Mouse (Mus musculus): Measurements from ENCODE around the gene Scrg1. TPM values are rescaled to one million over a fixed set of nuclear protein-coding genes. Genes with fewer than 3 reads are reported as not detected.
"Not testable (repeated sequence)": the region's sequence is repeated elsewhere in the genome, so short reads cannot be mapped to it uniquely, and the experiment has no call there.

Scrg1 gene
- polyA plus RNA-seq, 1 experiment from 2014 or later = 8.4 TPM

GRCm38 (mm10) chr8:57429888-57430274 is 25.8 kb upstream of the Scrg1 start:
- not testable (repeated sequence) for H3K4me2 ChIP-seq (replicated peaks); ATAC-seq (ENCODE audit: insufficient number of reproducible peaks, low FRiP score, low TSS enrichment, low read depth)
- 69% methylated on average over 5 of the region's 5 CpGs for WGBS

GRCm38 (mm10) chr8:57430901-57431300 is 24.8 kb upstream of the Scrg1 start:
- H3K36me3 ChIP-seq = no peaks in the 10 kb centered on the region
- WGBS = 79% methylated on average over 11 of the region's 11 CpGs
- peaks cover 17% of the 10 kb centered on the region for H3K27me3 ChIP-seq

More at GRCm38 (mm10) chr8:57429888-57430274, 25.8 kb upstream of the Scrg1 start:
- H3K4me1 ChIP-seq; H3K9me3 ChIP-seq (replicated peaks); H3K9ac ChIP-seq; H3K27ac ChIP-seq (replicated peaks); H3K36me3 ChIP-seq; H3K4me3 ChIP-seq (replicated peaks): not testable (repeated sequence)
- peaks cover 17% of the 10 kb centered on the region for H3K27me3 ChIP-seq

GRCm38 (mm10) chr8:57432802-57433201 is 22.9 kb upstream of the Scrg1 start:
- Histone ChIP-seq H3K27me3 (peaks cover 11% of the 10 kb centered on the region), H3K4me2 (replicated peaks) (no peak overlapping the region), H3K36me3 (no peaks in the 10 kb centered on the region), H3K9ac (no peak overlapping the region), H3K9me3 (replicated peaks) (no peaks in the 10 kb centered on the region), H3K27ac (replicated peaks) (no peak overlapping the region), H3K4me3 (replicated peaks) (no peak overlapping the region), H3K4me1 (peaks cover 14% of the 10 kb centered on the region)
- no peak for ATAC-seq (ENCODE audit: insufficient number of reproducible peaks, low FRiP score, low TSS enrichment, low read depth)
- WGBS = 78% methylated on average over 5 of the region's 5 CpGs

More at GRCm38 (mm10) chr8:57430901-57431300, 24.8 kb upstream of the Scrg1 start:
- Histone ChIP-seq H3K4me3 (replicated peaks) (no peak overlapping the region), H3K4me2 (replicated peaks) (no peak overlapping the region), H3K27ac (replicated peaks) (no peak overlapping the region), H3K9ac (no peak overlapping the region), H3K9me3 (replicated peaks) (no peaks in the 10 kb centered on the region), H3K4me1 (peaks cover 5% of the 10 kb centered on the region)
- ATAC-seq (ENCODE audit: insufficient number of reproducible peaks, low FRiP score, low TSS enrichment, low read depth) = no peak

GRCm38 (mm10) chr8:57435768-57436436 is 19.8 kb upstream of the Scrg1 start:
- Histone ChIP-seq H3K36me3 (no peaks in the 10 kb centered on the region), H3K9me3 (replicated peaks) (no peaks in the 10 kb centered on the region), H3K4me2 (replicated peaks) (peak overlapping the region; percentile 33), H3K27ac (replicated peaks) (peak overlapping the region; percentile 48; the same call in 1 of the 2 replicates), H3K4me3 (replicated peaks) (peak overlapping the region; percentile 6; the same call in 1 of the 2 replicates), H3K9ac (no peak overlapping the region), H3K4me1 (peaks cover 14% of the 10 kb centered on the region), H3K27me3 (no peaks in the 10 kb centered on the region)
- ATAC-seq (ENCODE audit: insufficient number of reproducible peaks, low FRiP score, low TSS enrichment, low read depth) = peak; percentile 47; the same call in 1 of the 2 replicates
- 27% methylated on average over 18 of the region's 18 CpGs for whole genome bisulfite sequencing

GRCm38 (mm10) chr8:57436437-57436796 is 19.3 kb upstream of the Scrg1 start:
- no peaks in the 10 kb centered on the region for H3K36me3 ChIP-seq
- no peak for ATAC-seq (ENCODE audit: insufficient number of reproducible peaks, low FRiP score, low TSS enrichment, low read depth)
- H3K27me3 ChIP-seq = no peaks in the 10 kb centered on the region
- no peaks in the 10 kb centered on the region for H3K9me3 ChIP-seq (replicated peaks)
- H3K4me1 ChIP-seq = peaks cover 14% of the 10 kb centered on the region
- 47% methylated on average over 9 of the region's 9 CpGs for WGBS
- no peak overlapping the region for H3K27ac ChIP-seq (replicated peaks)
- H3K9ac ChIP-seq = no peak overlapping the region
- no peak overlapping the region for H3K4me3 ChIP-seq (replicated peaks)
- H3K4me2 ChIP-seq (replicated peaks) = peak overlapping the region; percentile 33

GRCm38 (mm10) chr8:57441131-57441530 is 14.6 kb upstream of the Scrg1 start:
- no peak overlapping the region for H3K9ac ChIP-seq
- H3K27ac ChIP-seq (replicated peaks) = no peak overlapping the region
- no peak overlapping the region for H3K4me3 ChIP-seq (replicated peaks)
- no peaks in the 10 kb centered on the region for H3K9me3 ChIP-seq (replicated peaks)
- WGBS = 56% methylated on average over 4 of the region's 4 CpGs
- H3K4me1 ChIP-seq = peaks cover 6% of the 10 kb centered on the region
- no peaks in the 10 kb centered on the region for H3K27me3 ChIP-seq
- no peaks in the 10 kb centered on the region for H3K36me3 ChIP-seq
- H3K4me2 ChIP-seq (replicated peaks) = no peak overlapping the region
- no peak for ATAC-seq (ENCODE audit: insufficient number of reproducible peaks, low FRiP score, low TSS enrichment, low read depth)

- WGBS = 80% methylated on average over 5 of the region's 5 CpGs
- H3K27ac ChIP-seq (replicated peaks) = no peak overlapping the region
- H3K9ac ChIP-seq = no peak overlapping the region
- H3K4me3 ChIP-seq (replicated peaks) = no peak overlapping the region
- H3K4me2 ChIP-seq (replicated peaks) = no peak overlapping the region
- H3K27me3 ChIP-seq = no peaks in the 10 kb centered on the region
- ATAC-seq (ENCODE audit: insufficient number of reproducible peaks, low FRiP score, low TSS enrichment, low read depth) = no peak
- 0 out of 2 replicates have a peak, but pooled peaks cover 3% of the 10 kb centered on the region for H3K4me1 ChIP-seq
- H3K36me3 ChIP-seq = no peaks in the 10 kb centered on the region
- no peaks in the 10 kb centered on the region for H3K9me3 ChIP-seq (replicated peaks)
These were observed 14.2 kb upstream of the Scrg1 start for GRCm38 (mm10) chr8:57441556-57441955.

- H3K27me3 ChIP-seq = no peaks in the 10 kb centered on the region
- ATAC-seq (ENCODE audit: insufficient number of reproducible peaks, low FRiP score, low TSS enrichment, low read depth) = no peak
- H3K4me3 ChIP-seq (replicated peaks) = no peak overlapping the region
- H3K4me1 ChIP-seq = no peaks in the 10 kb centered on the region
- no peaks in the 10 kb centered on the region for H3K9me3 ChIP-seq (replicated peaks)
- no peaks in the 10 kb centered on the region for H3K36me3 ChIP-seq
- no peak overlapping the region for H3K27ac ChIP-seq (replicated peaks)
- 52% methylated on average over 4 of the region's 4 CpGs for WGBS
- H3K9ac ChIP-seq = no peak overlapping the region
- H3K4me2 ChIP-seq (replicated peaks) = no peak overlapping the region
These were observed 12.4 kb upstream of the Scrg1 start for GRCm38 (mm10) chr8:57443289-57443688.

- H3K9ac ChIP-seq; H3K9me3 ChIP-seq (replicated peaks); H3K27ac ChIP-seq (replicated peaks); H3K4me3 ChIP-seq (replicated peaks); H3K4me1 ChIP-seq; H3K36me3 ChIP-seq; H3K4me2 ChIP-seq (replicated peaks); ATAC-seq (ENCODE audit: insufficient number of reproducible peaks, low FRiP score, low TSS enrichment, low read depth); H3K27me3 ChIP-seq: not testable (repeated sequence)
- 83% methylated on average over 5 of the region's 5 CpGs for WGBS
These were observed 9.8 kb upstream of the Scrg1 start for GRCm38 (mm10) chr8:57445901-57446300.

- ATAC-seq (ENCODE audit: insufficient number of reproducible peaks, low FRiP score, low TSS enrichment, low read depth) = no peak
- Histone ChIP-seq H3K27ac (replicated peaks) (no peak overlapping the region), H3K27me3 (no peaks in the 10 kb centered on the region), H3K4me2 (replicated peaks) (no peak overlapping the region), H3K4me1 (no peaks in the 10 kb centered on the region), H3K9ac (no peak overlapping the region), H3K36me3 (no peaks in the 10 kb centered on the region), H3K9me3 (replicated peaks) (no peaks in the 10 kb centered on the region), H3K4me3 (replicated peaks) (no peak overlapping the region)
- WGBS = 76% methylated on average over 7 of the region's 7 CpGs
These were observed 5.0 kb upstream of the Scrg1 start for GRCm38 (mm10) chr8:57450726-57451125.

- no peaks in the 10 kb centered on the region for H3K36me3 ChIP-seq
- no peaks in the 10 kb centered on the region for H3K27me3 ChIP-seq
- no peak overlapping the region for H3K4me3 ChIP-seq (replicated peaks)
- H3K4me1 ChIP-seq = no peaks in the 10 kb centered on the region
- no peak overlapping the region for H3K27ac ChIP-seq (replicated peaks)
- no peak for ATAC-seq (ENCODE audit: insufficient number of reproducible peaks, low FRiP score, low TSS enrichment, low read depth)
- no peak overlapping the region for H3K9ac ChIP-seq
- 93% methylated on average over 4 of the region's 4 CpGs for WGBS
- H3K4me2 ChIP-seq (replicated peaks) = no peak overlapping the region
- no peaks in the 10 kb centered on the region for H3K9me3 ChIP-seq (replicated peaks)
These were observed 3.8 kb upstream of the Scrg1 start for GRCm38 (mm10) chr8:57451896-57452295.

- Histone ChIP-seq H3K4me1 (no peaks in the 10 kb centered on the region), H3K9me3 (replicated peaks) (no peaks in the 10 kb centered on the region), H3K9ac (no peak overlapping the region), H3K4me3 (replicated peaks) (no peak overlapping the region), H3K27me3 (no peaks in the 10 kb centered on the region), H3K4me2 (replicated peaks) (no peak overlapping the region), H3K36me3 (no peaks in the 10 kb centered on the region), H3K27ac (replicated peaks) (no peak overlapping the region)
- 79% methylated on average over 2 of the region's 2 CpGs for WGBS
- ATAC-seq (ENCODE audit: insufficient number of reproducible peaks, low FRiP score, low TSS enrichment, low read depth) = no peak
These were observed 2.4 kb upstream of the Scrg1 start for GRCm38 (mm10) chr8:57453361-57453760.
